Mouse (Mus musculus): ENCODE results near the gene Gm9844. TPM values are rescaled to one million over a fixed set of nuclear protein-coding genes. Genes with fewer than 3 reads are reported as not detected.

The Gm9844 gene
- not detected for polyA plus RNA-seq (2014; fragmentation: Illumina TruSeq; extraction: RNeasy Lipid Tissue Mini Kit (QIAGEN cat#74804); ENCODE audit: low read depth, low replicate concordance)

DNA sequence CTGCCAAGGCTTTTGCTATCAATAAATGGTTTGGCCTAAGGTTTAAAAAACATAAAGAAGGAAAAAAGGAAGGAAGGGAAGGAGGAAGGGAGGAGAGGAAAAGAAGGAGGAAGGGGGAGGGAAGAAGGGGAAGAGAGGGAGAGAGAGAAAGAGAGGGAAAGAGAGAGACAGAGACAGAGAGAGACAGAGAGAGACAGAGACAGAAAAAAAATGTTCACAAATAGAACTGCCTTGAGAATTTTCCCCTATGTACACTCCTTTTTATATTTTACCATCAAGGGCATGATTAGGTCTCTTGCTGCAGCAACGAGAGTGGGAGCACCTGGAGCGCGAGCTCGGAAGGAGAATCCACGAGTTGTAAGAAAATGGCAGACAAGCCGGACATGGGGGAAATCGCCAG, at the start of gene Gm9844:
Gene Gm9844 (plus strand): TSS at position 301 of the 400 bp plus-strand sequence.

DNA sequence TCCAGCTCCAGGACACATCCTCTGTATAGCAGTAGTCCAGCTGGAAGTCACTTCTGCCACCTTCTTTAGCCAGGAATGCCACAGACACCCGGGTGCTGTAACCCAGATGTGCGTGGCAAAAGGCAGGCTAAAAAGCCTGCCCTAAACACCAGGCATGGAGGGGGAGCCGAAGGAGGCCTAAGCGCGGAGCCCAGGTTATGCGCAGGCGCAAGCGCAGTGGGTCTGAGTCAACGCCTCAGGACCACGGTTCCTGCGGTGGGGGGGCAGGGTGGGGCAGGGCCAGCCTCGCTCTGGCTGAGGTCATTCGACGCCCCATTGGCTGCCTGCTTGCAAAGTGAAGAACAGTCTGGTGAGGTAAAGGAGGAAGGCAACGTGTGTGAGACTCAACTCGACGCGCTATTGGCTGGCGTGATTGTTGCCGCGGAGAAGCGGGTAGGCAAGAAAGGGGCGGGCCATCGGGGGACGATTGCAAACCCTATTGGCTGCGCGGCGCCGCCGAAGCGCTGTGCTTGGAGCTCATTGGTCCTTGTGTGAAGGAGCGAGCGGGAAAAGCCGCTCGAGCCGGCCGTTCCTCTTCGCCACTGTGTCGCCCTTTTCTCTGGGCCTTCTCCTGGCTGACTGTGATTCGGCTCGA, 7.6 kb downstream of the Gm9844 start, which contains the start of the genes Lypd4 and Dmrtc2:
Gene Lypd4 (minus strand): TSS at position 410 of the 634 bp plus-strand sequence.
Gene Dmrtc2 (plus strand): TSS at position 526 of the 634 bp plus-strand sequence.

DNA sequence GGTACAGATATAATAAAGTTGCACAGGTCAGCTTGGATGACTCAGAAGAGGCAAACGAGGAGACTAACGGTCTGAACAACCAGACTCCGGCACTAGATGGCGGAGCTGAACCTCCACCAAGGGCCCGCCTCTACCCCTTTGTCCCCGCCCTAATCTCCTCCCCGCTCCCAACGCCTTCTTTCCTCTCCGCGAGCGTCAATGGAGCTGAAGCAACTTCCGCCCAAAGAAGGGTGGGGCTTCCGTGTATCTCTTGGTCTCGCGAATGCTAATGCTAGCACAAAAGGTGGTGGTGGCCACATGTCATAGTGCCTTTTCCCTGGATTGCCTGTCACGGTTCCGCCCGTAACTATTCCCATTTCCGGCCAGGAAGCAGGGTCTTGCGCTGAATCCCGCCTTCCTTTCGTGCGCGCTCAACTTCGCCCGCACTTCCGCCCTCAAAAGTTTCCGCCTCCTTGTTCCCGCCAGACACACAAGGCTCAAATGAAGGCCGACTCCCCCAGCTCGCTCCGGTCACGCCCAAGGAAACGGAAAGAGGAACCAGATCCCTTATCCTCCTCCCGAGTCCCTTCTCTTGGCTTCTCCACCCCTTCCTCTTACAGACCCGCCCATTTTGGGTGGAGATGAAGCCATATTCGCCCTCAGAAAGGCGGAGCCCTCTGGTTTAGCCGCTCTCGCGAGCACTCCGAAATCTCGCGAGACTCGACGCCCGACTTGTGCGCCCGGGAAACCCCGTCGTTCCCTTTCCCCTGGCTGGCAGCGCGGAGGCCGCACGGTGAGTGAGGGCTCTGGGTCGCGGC, 22.1 kb downstream of the Gm9844 start, which contains the start of gene Rps19:
Gene Rps19 (plus strand): TSS at position 476 of the 797 bp plus-strand sequence.

GRCm38 (mm10) chr7:24897224-24897623, 35.2 kb downstream of the Gm9844 start, which contains the start of gene Cd79a:
Gene Cd79a, plus strand, starts transcription at chr7:24897381.

DNA sequence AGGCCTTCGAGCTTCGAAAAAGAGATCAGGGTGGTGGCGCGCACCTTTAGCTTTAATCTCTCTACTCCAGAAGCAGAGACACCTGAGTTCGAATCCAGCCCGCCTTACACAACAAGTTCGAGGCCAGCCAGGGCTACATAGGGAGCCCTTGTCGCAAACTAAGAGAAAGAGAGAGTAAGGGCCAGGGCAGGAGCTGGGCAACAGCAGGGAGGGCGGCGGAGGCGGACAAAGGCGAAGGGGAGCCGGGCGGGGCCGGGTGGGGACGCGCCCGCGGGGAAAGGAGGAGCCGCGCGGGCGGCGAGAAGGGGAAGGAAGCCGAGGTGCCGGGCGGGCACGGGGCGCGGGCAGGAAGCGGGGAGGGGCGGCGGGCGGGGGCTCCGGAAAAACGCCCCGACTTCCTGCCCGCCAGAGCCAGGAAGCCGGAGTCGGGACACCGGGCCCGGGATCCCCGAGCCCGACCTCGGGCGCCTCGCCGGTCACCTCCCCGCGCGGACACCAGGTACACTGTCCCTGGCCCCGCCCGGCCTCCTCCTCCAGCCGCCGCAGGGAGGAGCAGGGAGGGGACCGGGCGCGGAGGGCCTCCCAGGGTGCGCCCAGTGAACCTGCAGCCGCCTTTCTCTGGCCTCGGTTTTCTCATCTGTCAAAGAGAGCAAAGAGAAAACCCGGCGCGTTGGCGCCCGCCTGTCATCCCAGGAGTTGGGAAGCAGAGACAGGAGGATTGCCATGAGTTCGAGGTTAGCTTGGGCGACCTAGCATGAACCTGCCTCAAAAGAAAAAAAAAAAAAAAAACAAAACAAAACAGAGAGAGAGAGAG, 40.8 kb downstream of the Gm9844 start, which contains the start of gene Arhgef1:
Gene Arhgef1 (plus strand): TSS at position 283 of the 814 bp plus-strand sequence.

Other genes with a start within 250 kb of the Gm9844 start
- not detected for gene Lypd3, start 225.7 kb upstream of the Gm9844 start, polyA plus RNA-seq (2014; fragmentation: Illumina TruSeq; extraction: RNeasy Lipid Tissue Mini Kit (QIAGEN cat#74804); ENCODE audit: low read depth, low replicate concordance)
- gene Tex101, start 185.5 kb upstream of the Gm9844 start, polyA plus RNA-seq (2014; fragmentation: Illumina TruSeq; extraction: RNeasy Lipid Tissue Mini Kit (QIAGEN cat#74804); ENCODE audit: low read depth, low replicate concordance), result not detected
- not detected for gene BC049730, start 153.0 kb upstream of the Gm9844 start, polyA plus RNA-seq (2014; fragmentation: Illumina TruSeq; extraction: RNeasy Lipid Tissue Mini Kit (QIAGEN cat#74804); ENCODE audit: low read depth, low replicate concordance)
- gene Gm4763, start 135.3 kb upstream of the Gm9844 start, polyA plus RNA-seq (2014; fragmentation: Illumina TruSeq; extraction: RNeasy Lipid Tissue Mini Kit (QIAGEN cat#74804); ENCODE audit: low read depth, low replicate concordance), result not detected
- not detected for gene Cd177, start 101.9 kb upstream of the Gm9844 start, polyA plus RNA-seq (2014; fragmentation: Illumina TruSeq; extraction: RNeasy Lipid Tissue Mini Kit (QIAGEN cat#74804); ENCODE audit: low read depth, low replicate concordance)
- gene Ceacam10, start 85.0 kb upstream of the Gm9844 start, polyA plus RNA-seq (2014; fragmentation: Illumina TruSeq; extraction: RNeasy Lipid Tissue Mini Kit (QIAGEN cat#74804); ENCODE audit: low read depth, low replicate concordance), result not detected
- not detected for gene Lypd4, start 7.7 kb downstream of the Gm9844 start, polyA plus RNA-seq (2014; fragmentation: Illumina TruSeq; extraction: RNeasy Lipid Tissue Mini Kit (QIAGEN cat#74804); ENCODE audit: low read depth, low replicate concordance)
- gene Dmrtc2, start 7.8 kb downstream of the Gm9844 start, polyA plus RNA-seq (2014; fragmentation: Illumina TruSeq; extraction: RNeasy Lipid Tissue Mini Kit (QIAGEN cat#74804); ENCODE audit: low read depth, low replicate concordance), result not detected
- gene Rps19, start 22.2 kb downstream of the Gm9844 start, polyA plus RNA-seq (2014; fragmentation: Illumina TruSeq; extraction: RNeasy Lipid Tissue Mini Kit (QIAGEN cat#74804); ENCODE audit: low read depth, low replicate concordance), result 19.2 TPM
- gene Cd79a, start 35.2 kb downstream of the Gm9844 start, polyA plus RNA-seq (2014; fragmentation: Illumina TruSeq; extraction: RNeasy Lipid Tissue Mini Kit (QIAGEN cat#74804); ENCODE audit: low read depth, low replicate concordance), result not detected
- 1.0 TPM for gene Arhgef1, start 40.7 kb downstream of the Gm9844 start, polyA plus RNA-seq (2014; fragmentation: Illumina TruSeq; extraction: RNeasy Lipid Tissue Mini Kit (QIAGEN cat#74804); ENCODE audit: low read depth, low replicate concordance)
- gene Gm4881, start 82.3 kb downstream of the Gm9844 start, polyA plus RNA-seq (2014; fragmentation: Illumina TruSeq; extraction: RNeasy Lipid Tissue Mini Kit (QIAGEN cat#74804); ENCODE audit: low read depth, low replicate concordance), result not detected
- gene Rabac1, start 110.5 kb downstream of the Gm9844 start, polyA plus RNA-seq (2014; fragmentation: Illumina TruSeq; extraction: RNeasy Lipid Tissue Mini Kit (QIAGEN cat#74804); ENCODE audit: low read depth, low replicate concordance), result not detected
- gene Atp1a3, start 143.7 kb downstream of the Gm9844 start, polyA plus RNA-seq (2014; fragmentation: Illumina TruSeq; extraction: RNeasy Lipid Tissue Mini Kit (QIAGEN cat#74804); ENCODE audit: low read depth, low replicate concordance), result 3.7 TPM
- not detected for gene Grik5, start 210.1 kb downstream of the Gm9844 start, polyA plus RNA-seq (2014; fragmentation: Illumina TruSeq; extraction: RNeasy Lipid Tissue Mini Kit (QIAGEN cat#74804); ENCODE audit: low read depth, low replicate concordance)
- 0.99 TPM for gene Zfp574, start 210.4 kb downstream of the Gm9844 start, polyA plus RNA-seq (2014; fragmentation: Illumina TruSeq; extraction: RNeasy Lipid Tissue Mini Kit (QIAGEN cat#74804); ENCODE audit: low read depth, low replicate concordance)

Measured in adrenal gland, adult 10 weeks (tissue).